In the genomic region with DNA sequence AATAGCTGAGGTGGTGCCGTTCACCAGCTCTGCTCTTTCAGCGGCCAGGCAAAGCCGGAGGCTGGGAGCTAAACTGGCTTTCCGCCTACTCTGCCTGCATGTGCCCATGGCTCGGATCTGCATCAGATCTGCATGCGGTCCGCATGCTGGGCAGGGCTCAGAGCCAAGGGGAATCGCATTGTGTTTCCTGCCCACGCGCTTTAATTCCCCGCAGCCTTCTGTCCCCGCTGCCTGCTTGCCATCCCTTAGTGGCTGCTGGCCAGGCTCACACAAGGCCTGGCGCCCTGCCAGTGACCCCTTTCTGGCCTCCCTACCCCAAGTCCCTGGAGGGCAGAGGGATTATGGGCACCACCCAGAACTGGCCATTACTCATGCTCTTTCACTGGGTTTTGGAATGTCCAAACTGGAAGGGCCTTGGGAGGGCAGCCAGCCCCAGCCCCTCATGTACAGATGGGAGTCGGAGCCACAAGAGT, we compare ENCODE assay signal across 8 mouse cellular contexts. TPM values are rescaled to one million over a fixed set of nuclear protein-coding genes. Genes with fewer than 3 reads are reported as not detected.
A peak's percentile ranks its signal among the peaks of the same experiment; 100 is the strongest.
DNase-seq lines count a peak whose midpoint lies in the region; ATAC-seq and TF ChIP-seq lines count a peak whose summit lies in the region.

No protein-coding gene starts in this region.

- intact Hi-C loops in heart, postnatal 10 days (cut with DNase I): no loop called here

- TF ChIP-seq CTCF in forebrain, postnatal 0 days (IDR thresholded peaks at IDR 0.05; ENCODE audit: low read depth): no peak

- no peak overlapping the region for H3K27ac ChIP-seq in forebrain, postnatal 0 days (ENCODE audit: low read depth, low read length)
- H3K27ac ChIP-seq in midbrain, embryonic 15.5 days: 0 out of 2 replicates have a peak overlapping the region, but pooled peaks have one; percentile 32

- H3K4me2 ChIP-seq in forebrain, postnatal 0 days (ENCODE audit: low read depth): no peak overlapping the region
- no peak overlapping the region for H3K4me2 ChIP-seq in midbrain, embryonic 15.5 days

- peaks cover 4% of the 10 kb centered on the region; the same call in 1 of the 2 replicates for H3K4me1 ChIP-seq in forebrain, postnatal 0 days (ENCODE audit: insufficient read depth)
- peaks cover 23% of the 10 kb centered on the region for H3K4me1 ChIP-seq in midbrain, embryonic 15.5 days

- H3K4me3 ChIP-seq in forebrain, postnatal 0 days (ENCODE audit: low read depth, low read length): no peak overlapping the region
- no peak overlapping the region for H3K4me3 ChIP-seq in midbrain, embryonic 15.5 days

- H3K27me3 ChIP-seq in forebrain, postnatal 0 days (ENCODE audit: insufficient read depth, low read length): no peaks in the 10 kb centered on the region
- H3K27me3 ChIP-seq in midbrain, embryonic 15.5 days (replicated peaks): no peaks in the 10 kb centered on the region

- no peaks in the 10 kb centered on the region for H3K9me3 ChIP-seq in forebrain, postnatal 0 days (ENCODE audit: low read length)
- no peaks in the 10 kb centered on the region for H3K9me3 ChIP-seq in midbrain, embryonic 15.5 days

- ATAC-seq in forebrain, postnatal 0 days: peak; percentile 90
- peak; percentile 71 for ATAC-seq in midbrain, embryonic 15.5 days (replicated peaks)

- H3K9ac ChIP-seq in forebrain, postnatal 0 days: no peak overlapping the region
- H3K9ac ChIP-seq in midbrain, embryonic 15.5 days: no peak overlapping the region

- H3K36me3 ChIP-seq in forebrain, postnatal 0 days (ENCODE audit: insufficient read depth): peaks cover 39% of the 10 kb centered on the region
- peaks cover 29% of the 10 kb centered on the region for H3K36me3 ChIP-seq in midbrain, embryonic 15.5 days (replicated peaks)

- 10% methylated on average over 14 of the region's 14 CpGs for WGBS in forebrain, postnatal 0 days
- WGBS in midbrain, embryonic 15.5 days: 54% methylated on average over 14 of the region's 14 CpGs

- DNase-seq in 3T3-L1 (ENCODE audit: low read depth, low spot score): peak; percentile 93
- peak; percentile 93 for DNase-seq in adrenal gland, postnatal 10 days
- peak; percentile 88 for DNase-seq in forebrain, postnatal 0 days
- DNase-seq in heart, postnatal 10 days: peak; percentile 65 to 69
- DNase-seq in layer of hippocampus, adult 9-10 months (ENCODE audit: low spot score): peak; percentile 73
- peak; percentile 73 for DNase-seq in urinary bladder, postnatal 4 days (ENCODE audit: low spot score in 2 of 2)
- no peak for DNase-seq in embryo, embryonic 10 days (ENCODE audit: low spot score)

RNA-seq across cellular contexts. Expression of a gene that starts 39.7 kb away (rescaled TPM):
- 100 to 1,000 TPM; 195 to 222 TPM for total RNA-seq in adrenal gland, postnatal 10 days (2021)
- 198 and 209 TPM in 2 replicates for total RNA-seq in forebrain, postnatal 0 days (2014; rRNA removed)
- polyA plus RNA-seq in forebrain, postnatal 0 days (2015; fragmentation: Nextera tagmentation; extraction: Ambion mirVana): 224 and 248 TPM in 2 replicates
- 100 to 1,000 TPM; 208 to 227 TPM for total RNA-seq in heart, postnatal 10 days (2021)
- 183 and 198 TPM in 2 replicates for polyA plus RNA-seq in midbrain, embryonic 15.5 days (2015; fragmentation: Nextera tagmentation; extraction: Ambion mirVana)

RNA-seq across cellular contexts. Expression of a gene that starts 41.0 kb away (rescaled TPM):
- 10 to 100 TPM; 87.8 to 88.2 TPM for total RNA-seq in adrenal gland, postnatal 10 days (2021)
- 36.7 and 40.5 TPM in 2 replicates for total RNA-seq in forebrain, postnatal 0 days (2014; rRNA removed)
- polyA plus RNA-seq in forebrain, postnatal 0 days (2015; fragmentation: Nextera tagmentation; extraction: Ambion mirVana): 25.1 and 30.5 TPM in 2 replicates
- 10 to 100 TPM; 49.2 to 58.0 TPM for total RNA-seq in heart, postnatal 10 days (2021)
- 51.7 and 55.5 TPM in 2 replicates for polyA plus RNA-seq in midbrain, embryonic 15.5 days (2015; fragmentation: Nextera tagmentation; extraction: Ambion mirVana)

RNA-seq across cellular contexts. Expression of a gene that starts 53.1 kb away (rescaled TPM):
- total RNA-seq in adrenal gland, postnatal 10 days (2021): under 1 TPM; 0.30 to 0.48 TPM
- total RNA-seq in forebrain, postnatal 0 days (2014; rRNA removed): 0.62 TPM in 1 of 2 replicates, not detected in the other
- 0.12 and 0.20 TPM in 2 replicates for polyA plus RNA-seq in forebrain, postnatal 0 days (2015; fragmentation: Nextera tagmentation; extraction: Ambion mirVana)
- not detected for total RNA-seq in heart, postnatal 10 days (2021)
- polyA plus RNA-seq in midbrain, embryonic 15.5 days (2015; fragmentation: Nextera tagmentation; extraction: Ambion mirVana): not detected in 2 replicates

RNA-seq across cellular contexts. Expression of a gene that starts 53.8 kb away (rescaled TPM):
- 10 to 100 TPM; 34.4 to 35.2 TPM for total RNA-seq in adrenal gland, postnatal 10 days (2021)
- 11.2 and 17.6 TPM in 2 replicates for total RNA-seq in forebrain, postnatal 0 days (2014; rRNA removed)
- polyA plus RNA-seq in forebrain, postnatal 0 days (2015; fragmentation: Nextera tagmentation; extraction: Ambion mirVana): 60.3 and 64.2 TPM in 2 replicates
- 10 to 100 TPM; 17.8 to 18.9 TPM for total RNA-seq in heart, postnatal 10 days (2021)
- 62.5 and 65.8 TPM in 2 replicates for polyA plus RNA-seq in midbrain, embryonic 15.5 days (2015; fragmentation: Nextera tagmentation; extraction: Ambion mirVana)
